Mouse (Mus musculus) limb, embryonic 11.5 days (tissue): ENCODE measurements around the gene Galns. TPM values are rescaled to one million over a fixed set of nuclear protein-coding genes. Genes with fewer than 3 reads are reported as not detected.

Experiments
- ATAC-seq: fragments of 200-750 bp; cut with Nextera tagmentation; 2 replicates; pipeline ENCODE4 v1.8.0; 2017; ENCODE audit warnings: low read depth; ENCODE audit not compliant: insufficient number of reproducible peaks, low FRiP score, low TSS enrichment
- DNase-seq: peaks from one replicate; pipeline ENCODE4 v3.0.0-alpha.2; 2015; ENCODE audit warnings: low spot score
- H3K27ac ChIP-seq: fragments of 300-500 bp; sonication (generic); replicated peaks from 2 replicates; pipeline ENCODE4 v1.5.1; 2014; ENCODE audit warnings: low read depth, mild to moderate bottlenecking, low read length
- H3K27me3 ChIP-seq: fragments of 300-500 bp; sonication (generic); 2 replicates; pipeline ENCODE4 v1.6.1; 2014; ENCODE audit warnings: mild to moderate bottlenecking, low read length, mixed read lengths; ENCODE audit not compliant: control insufficient read depth, insufficient read depth
- H3K36me3 ChIP-seq: fragments of 300-500 bp; sonication (generic); 2 replicates; pipeline ENCODE4 v1.6.1; 2014; ENCODE audit warnings: mild to moderate bottlenecking, low read length, moderate library complexity, mixed read lengths; ENCODE audit not compliant: control insufficient read depth, insufficient read depth
- H3K4me1 ChIP-seq: fragments of 300-500 bp; sonication (generic); 2 replicates; pipeline ENCODE4 v1.6.1; 2014; ENCODE audit warnings: low read length, mixed read lengths; ENCODE audit not compliant: control insufficient read depth, insufficient read depth
- H3K4me2 ChIP-seq: fragments of 300-500 bp; sonication (generic); 2 replicates; pipeline ENCODE4 v1.6.1; 2014; ENCODE audit warnings: low read depth, mild to moderate bottlenecking, moderate library complexity; ENCODE audit not compliant: severe bottlenecking
- H3K4me3 ChIP-seq: fragments of 300-500 bp; sonication (generic); 2 replicates; pipeline ENCODE4 v1.5.1; 2014; ENCODE audit warnings: low read depth, low read length
- H3K9ac ChIP-seq: fragments of 300-500 bp; sonication (generic); 2 replicates; pipeline ENCODE4 v1.6.1; 2014; ENCODE audit warnings: mild to moderate bottlenecking, low read length
- H3K9me3 ChIP-seq: fragments of 300-500 bp; sonication (generic); 2 replicates; pipeline ENCODE4 v1.6.1; 2016; ENCODE audit warnings: low read length; ENCODE audit not compliant: control insufficient read depth
- WGBS: fragments of 180-500 bp; shearing (Covaris S2); extraction: QIAGEN DNeasy Blood & Tissue Kit; methylation state at CpG from one replicate; pipeline ENCODE4 v1.1.7; 2014; 5-methylcytosine and 5-hydroxymethylcytosine counted together
- polyA plus RNA-seq: library from polyadenylated mRNA; unstranded; fragments of >200 nt; fragmentation: Nextera tagmentation; extraction: Ambion mirVana; gene quantifications from 2 replicates; pipeline ENCODE4 v1.2.1, GENCODE M21; 2014

The Galns gene
- polyA plus RNA-seq, 1 experiment from 2014 or later = 5.2 TPM

DNA sequence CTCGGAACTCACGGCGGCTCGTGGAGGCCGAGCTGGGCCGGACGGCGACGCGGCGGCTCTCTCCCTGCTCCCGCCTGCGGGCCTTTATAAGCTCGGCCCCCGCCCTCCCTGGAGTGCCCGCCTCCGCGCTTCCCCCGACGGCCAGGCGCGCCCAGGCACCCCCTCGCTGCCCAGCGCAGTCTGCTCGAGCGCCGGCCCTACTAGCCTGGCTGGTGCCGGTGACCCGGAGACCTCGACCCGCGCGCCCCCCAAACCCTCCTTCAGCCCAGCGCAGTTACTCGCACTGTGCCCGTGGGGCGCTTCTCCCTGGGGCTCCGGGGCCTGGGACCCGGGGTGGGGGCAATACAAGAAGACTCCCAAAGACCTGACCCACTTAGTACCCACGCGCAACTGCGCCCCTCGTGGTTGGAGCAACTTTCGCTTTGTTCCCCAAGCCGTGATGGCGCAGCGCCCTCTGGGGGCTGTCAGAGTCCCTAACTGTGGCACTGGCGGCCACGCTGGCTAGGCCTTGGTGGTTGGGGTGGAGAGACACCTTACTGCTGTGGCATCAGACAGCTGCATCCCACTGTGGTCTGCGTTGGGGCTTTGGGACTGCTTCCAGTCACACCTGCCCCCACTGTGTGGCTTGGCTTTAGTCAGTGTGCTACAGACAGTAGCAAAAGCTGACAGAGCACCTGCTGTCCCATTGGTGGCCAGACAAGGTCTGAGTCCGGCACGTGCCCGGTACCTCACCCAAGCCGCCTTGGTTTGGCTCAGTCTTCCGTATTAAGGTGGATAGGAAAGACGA, 59.8 kb downstream of the Galns start, which contains the start of gene Piezo1:
Piezo1 (minus strand) TSS at position 65 of the 787 bp plus-strand sequence.
- peaks cover 24% of the 10 kb centered on the region for H3K4me1 ChIP-seq
- H3K4me2 ChIP-seq = peak within 1 kb of the TSS; percentile 91
- H3K9ac ChIP-seq = peak within 1 kb of the TSS; percentile 90
- H3K27ac ChIP-seq = peak within 1 kb of the TSS; percentile 68; the same call in 1 of the 2 replicates
- DNase-seq = peak; percentile 94
- ATAC-seq = peak; percentile 59
- WGBS = 12% methylated on average over 48 of the region's 56 CpGs
- peak within 1 kb of the TSS; percentile 61 for H3K4me3 ChIP-seq
- no peaks in the 10 kb centered on the region for H3K9me3 ChIP-seq
- H3K27me3 ChIP-seq = no peaks in the 10 kb centered on the region
- H3K36me3 ChIP-seq = no peaks in the 10 kb centered on the region

GRCm38 (mm10) chr8:122550995-122551264, 60.3 kb downstream of the Galns start:
- DNase-seq = peak; percentile 77
- ATAC-seq = no peak; the same call in 1 of the 2 replicates
- Histone ChIP-seq H3K4me3 (peak overlapping the region; percentile 61), H3K27me3 (no peaks in the 10 kb centered on the region), H3K36me3 (no peaks in the 10 kb centered on the region), H3K9ac (peak overlapping the region; percentile 90), H3K4me2 (peak overlapping the region; percentile 91), H3K9me3 (no peaks in the 10 kb centered on the region), H3K27ac (peak overlapping the region; percentile 68; the same call in 1 of the 2 replicates), H3K4me1 (peaks cover 23% of the 10 kb centered on the region)
- under 1% methylated on average over 36 of the region's 43 CpGs for WGBS

DNA sequence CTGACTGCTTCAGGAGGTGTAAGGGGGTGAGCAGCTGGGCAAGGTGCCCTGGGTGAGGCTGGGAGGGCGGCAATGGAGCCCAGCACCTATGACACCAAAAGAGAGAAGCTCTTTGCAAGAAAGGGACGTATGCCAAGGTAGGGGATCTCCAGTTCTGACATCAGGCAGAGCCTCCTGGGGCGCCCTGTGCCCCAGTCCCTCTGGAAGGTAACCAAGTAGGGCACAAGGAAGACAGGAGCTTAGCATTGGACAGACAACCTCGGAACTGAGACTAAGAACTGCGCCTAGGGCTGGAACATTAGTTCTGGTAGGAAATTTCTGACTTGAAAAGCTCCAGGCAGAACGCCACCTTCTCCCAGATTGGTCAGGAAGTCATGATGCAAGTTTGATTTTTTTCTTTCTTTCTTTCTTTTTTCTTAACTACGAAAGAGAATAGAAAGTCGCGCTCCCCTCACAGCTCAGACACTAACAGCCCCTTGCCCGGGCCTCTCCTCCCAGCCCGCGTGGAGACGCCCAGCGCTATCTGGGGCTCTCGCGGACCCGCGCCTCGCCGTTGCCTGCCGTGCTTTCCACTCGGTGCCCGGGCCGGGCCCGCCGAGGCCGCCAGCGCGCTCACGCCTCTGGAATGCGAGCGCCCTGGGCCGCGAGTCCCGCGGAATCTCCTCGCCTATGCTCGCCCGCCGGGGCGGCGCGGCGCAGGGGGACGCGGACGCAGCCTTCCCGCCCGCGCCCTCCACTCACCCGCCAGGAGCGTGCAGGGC, 60.8 kb downstream of the Galns start:
- Histone ChIP-seq H3K9me3 (no peaks in the 10 kb centered on the region), H3K4me1 (peaks cover 23% of the 10 kb centered on the region), H3K9ac (peak overlapping the region; percentile 90), H3K4me3 (peak overlapping the region; percentile 61), H3K36me3 (no peaks in the 10 kb centered on the region), H3K27me3 (no peaks in the 10 kb centered on the region), H3K4me2 (peak overlapping the region; percentile 91), H3K27ac (peak overlapping the region; percentile 68; the same call in 1 of the 2 replicates)
- DNase-seq (peak; percentile 74), ATAC-seq (0 out of 2 replicates have a peak, but pooled peaks have one; percentile 21)
- 4% methylated on average over 51 of the region's 52 CpGs for WGBS

GRCm38 (mm10) chr8:122548891-122549439, 62.3 kb downstream of the Galns start:
- Histone ChIP-seq H3K36me3 (no peaks in the 10 kb centered on the region), H3K9ac (no peak overlapping the region), H3K27ac (no peak overlapping the region), H3K27me3 (no peaks in the 10 kb centered on the region), H3K4me1 (peaks cover 23% of the 10 kb centered on the region), H3K4me2 (0 out of 2 replicates have a peak overlapping the region, but pooled peaks have one; percentile 20), H3K9me3 (no peaks in the 10 kb centered on the region), H3K4me3 (no peak overlapping the region)
- ATAC-seq = no peak
- WGBS = 89% methylated on average over 3 of the region's 3 CpGs
- DNase-seq = no peak

DNA sequence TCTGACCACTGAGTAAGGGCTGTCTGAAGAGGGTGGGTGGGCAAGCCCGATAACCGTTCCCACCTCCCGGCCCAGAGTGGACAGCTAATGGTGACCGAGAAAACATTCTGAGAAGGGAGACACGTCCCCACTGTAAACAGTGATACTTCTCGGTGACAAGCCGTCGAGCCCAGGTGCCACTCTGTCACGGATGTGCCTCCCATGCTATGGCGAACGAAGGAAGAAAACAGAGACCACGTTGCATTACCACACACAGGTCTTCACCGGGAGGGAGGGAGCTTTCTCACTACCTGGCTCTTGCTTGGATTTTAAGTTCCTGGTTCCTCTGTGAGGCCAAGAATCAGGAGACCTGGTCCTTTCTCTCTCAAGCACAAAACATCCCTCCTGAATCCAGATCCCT, 62.9 kb downstream of the Galns start:
- ATAC-seq = no peak
- no peak overlapping the region for H3K4me3 ChIP-seq
- no peak overlapping the region for H3K27ac ChIP-seq
- WGBS = 65% methylated on average over 13 of the region's 13 CpGs
- no peaks in the 10 kb centered on the region for H3K9me3 ChIP-seq
- DNase-seq = no peak
- no peaks in the 10 kb centered on the region for H3K36me3 ChIP-seq
- no peak overlapping the region for H3K9ac ChIP-seq
- H3K4me1 ChIP-seq = peaks cover 23% of the 10 kb centered on the region
- H3K4me2 ChIP-seq = peak overlapping the region; percentile 20; the same call in 1 of the 2 replicates
- H3K27me3 ChIP-seq = no peaks in the 10 kb centered on the region

- no peak for ATAC-seq
- WGBS = 19% methylated on average over 5 of the region's 5 CpGs
- no peaks in the 10 kb centered on the region for H3K27me3 ChIP-seq
- no peaks in the 10 kb centered on the region for H3K36me3 ChIP-seq
- DNase-seq = no peak
- H3K4me2 ChIP-seq = peak overlapping the region; percentile 4; the same call in 1 of the 2 replicates
- H3K4me3 ChIP-seq = no peak overlapping the region
- H3K9ac ChIP-seq = no peak overlapping the region
- H3K9me3 ChIP-seq = no peaks in the 10 kb centered on the region
- H3K4me1 ChIP-seq = peaks cover 23% of the 10 kb centered on the region
- no peak overlapping the region for H3K27ac ChIP-seq
These were observed 63.4 kb downstream of the Galns start for GRCm38 (mm10) chr8:122547815-122548214.

GRCm38 (mm10) chr8:122546811-122547453, 64.3 kb downstream of the Galns start:
- Histone ChIP-seq H3K4me1 (peaks cover 23% of the 10 kb centered on the region), H3K9ac (peak overlapping the region; percentile 30; the same call in 1 of the 2 replicates), H3K36me3 (no peaks in the 10 kb centered on the region), H3K9me3 (no peaks in the 10 kb centered on the region), H3K27me3 (no peaks in the 10 kb centered on the region), H3K4me3 (0 out of 2 replicates have a peak overlapping the region, but pooled peaks have one; percentile 10), H3K27ac (peak overlapping the region; percentile 42; the same call in 1 of the 2 replicates), H3K4me2 (peak overlapping the region; percentile 24)
- WGBS = 53% methylated on average over 24 of the region's 24 CpGs
- ATAC-seq (no peak), DNase-seq (no peak)
